Mouse (Mus musculus) brown adipose tissue, adult 24 weeks (tissue): ENCODE measurements around the gene Safb. TPM values are rescaled to one million over a fixed set of nuclear protein-coding genes. Genes with fewer than 3 reads are reported as not detected.
"Not testable (repeated sequence)": the region's sequence is repeated elsewhere in the genome, so short reads cannot be mapped to it uniquely, and the experiment has no call there.

Source experiments
- H3K27ac ChIP-seq: fragments of 200-500 bp; replicated peaks from 2 replicates; pipeline ENCODE4 v1.5.1; 2012; ENCODE audit warnings: low read depth, mild to moderate bottlenecking, low read length
- H3K4me1 ChIP-seq: fragments of 200-500 bp; 2 replicates; pipeline ENCODE4 v1.6.1; 2012; ENCODE audit warnings: low read length, mixed read lengths; ENCODE audit not compliant: control insufficient read depth, insufficient read depth, insufficient read length
- H3K4me3 ChIP-seq: fragments of 200-500 bp; 2 replicates; pipeline ENCODE4 v1.5.1; 2012; ENCODE audit warnings: low read depth, mild to moderate bottlenecking, low read length, moderate library complexity; ENCODE audit not compliant: insufficient read depth
- polyA plus RNA-seq: library from polyadenylated mRNA; stranded (reverse); fragments of >200 nt; gene quantifications from 2 replicates; pipeline ENCODE4 v1.2.4, GENCODE M21; 2012; ENCODE audit not compliant: missing spikeins, insufficient read depth, insufficient read length

Gene Safb
- polyA plus RNA-seq, 1 experiment, result 38.6 TPM

- no peak overlapping the region for H3K27ac ChIP-seq
- H3K4me1 ChIP-seq, result peaks cover 18% of the 10 kb centered on the region
- H3K4me3 ChIP-seq, result no peak overlapping the region
Observed at GRCm38 (mm10) chr17:56611861-56612564, 27.4 kb downstream of the Safb start.

GRCm38 (mm10) chr17:56612565-56612939 lies 27.9 kb downstream of the Safb start:
- H3K4me1 ChIP-seq, result peaks cover 18% of the 10 kb centered on the region
- H3K4me3 ChIP-seq, H3K27ac ChIP-seq: not testable (repeated sequence)

GRCm38 (mm10) chr17:56613236-56613844 lies 28.7 kb downstream of the Safb start, which contains the start of gene Rpl36:
Rpl36 (plus strand) TSS chr17:56613416.
- H3K4me1 ChIP-seq, result peaks cover 18% of the 10 kb centered on the region
- H3K27ac ChIP-seq, result peak within 1 kb of the TSS; percentile 83
- peak within 1 kb of the TSS; percentile 88 for H3K4me3 ChIP-seq

GRCm38 (mm10) chr17:56613893-56614292 lies 29.3 kb downstream of the Safb start:
- peaks cover 13% of the 10 kb centered on the region; the same call in 1 of the 2 replicates for H3K4me1 ChIP-seq
- H3K4me3 ChIP-seq, result peak overlapping the region; percentile 88
- peak overlapping the region; percentile 83 for H3K27ac ChIP-seq

- Histone ChIP-seq H3K27ac (no peak overlapping the region), H3K4me3 (peak overlapping the region; percentile 88)
Observed at GRCm38 (mm10) chr17:56614391-56615135, 29.9 kb downstream of the Safb start.

GRCm38 (mm10) chr17:56615136-56615784 lies 30.6 kb downstream of the Safb start:
- Histone ChIP-seq H3K4me3 (no peak overlapping the region), H3K4me1 (peaks cover 10% of the 10 kb centered on the region; the same call in 1 of the 2 replicates), H3K27ac (no peak overlapping the region)

More at GRCm38 (mm10) chr17:56614391-56615135, 29.9 kb downstream of the Safb start:
- H3K4me1 ChIP-seq, result peaks cover 13% of the 10 kb centered on the region; the same call in 1 of the 2 replicates

- Histone ChIP-seq H3K4me1 (peaks cover 9% of the 10 kb centered on the region; the same call in 1 of the 2 replicates), H3K27ac (no peak overlapping the region), H3K4me3 (no peak overlapping the region)
Observed at GRCm38 (mm10) chr17:56615792-56616191, 31.2 kb downstream of the Safb start.

- Histone ChIP-seq H3K4me3 (no peak overlapping the region), H3K4me1 (peaks cover 9% of the 10 kb centered on the region; the same call in 1 of the 2 replicates), H3K27ac (no peak overlapping the region)
Observed at GRCm38 (mm10) chr17:56616725-56617124, 32.1 kb downstream of the Safb start.

- no peak overlapping the region for H3K4me3 ChIP-seq
- H3K4me1 ChIP-seq, result peaks cover 9% of the 10 kb centered on the region; the same call in 1 of the 2 replicates
- no peak overlapping the region for H3K27ac ChIP-seq
Observed at GRCm38 (mm10) chr17:56617628-56618027, 33.0 kb downstream of the Safb start.

GRCm38 (mm10) chr17:56625495-56625894 lies 40.9 kb downstream of the Safb start:
- no peak overlapping the region for H3K4me3 ChIP-seq
- no peak overlapping the region for H3K27ac ChIP-seq
- peaks cover 3% of the 10 kb centered on the region; the same call in 1 of the 2 replicates for H3K4me1 ChIP-seq

- Histone ChIP-seq H3K27ac (no peak overlapping the region), H3K4me3 (peak overlapping the region; percentile 75)
Observed at GRCm38 (mm10) chr17:56626260-56626659, 41.6 kb downstream of the Safb start.

GRCm38 (mm10) chr17:56626754-56627470 lies 42.3 kb downstream of the Safb start, which contains the start of gene Lonp1:
Lonp1 (minus strand) TSS chr17:56626887.
- Histone ChIP-seq H3K27ac (no peak within 1 kb of the TSS), H3K4me1 (peaks cover 3% of the 10 kb centered on the region; the same call in 1 of the 2 replicates), H3K4me3 (peak within 1 kb of the TSS; percentile 75)

More at GRCm38 (mm10) chr17:56626260-56626659, 41.6 kb downstream of the Safb start:
- peaks cover 3% of the 10 kb centered on the region; the same call in 1 of the 2 replicates for H3K4me1 ChIP-seq

GRCm38 (mm10) chr17:56627530-56628277 lies 43.1 kb downstream of the Safb start, which contains the start of gene Catsperd:
Catsperd (plus strand) TSS chr17:56628143.
- no peak within 1 kb of the TSS for H3K27ac ChIP-seq
- H3K4me1 ChIP-seq, result peaks cover 3% of the 10 kb centered on the region; the same call in 1 of the 2 replicates
- H3K4me3 ChIP-seq, result peak within 1 kb of the TSS; percentile 75
